Mouse (Mus musculus) inflammation-experienced regulatory T-cells (primary cell): ENCODE data around the gene Zfp672. TPM values are rescaled to one million over a fixed set of nuclear protein-coding genes. Genes with fewer than 3 reads are reported as not detected.

Source experiments
- polyA plus RNA-seq, 2 experiments: library from polyadenylated mRNA; unstranded; fragments of 100-300 nt; shearing (Covaris generic); gene quantifications; one replicate each; pipeline ENCODE4 v1.2.1; 2017

Gene Zfp672
- 10 to 100 TPM; 43.4 to 43.9 TPM for polyA plus RNA-seq

GRCm38 (mm10) chr11:58330276-58331148, at the start of gene Zfp672, which contains the start of gene Sh3bp5l:
TSS of gene Zfp672 (minus strand) at chr11:58330339.
TSS of gene Sh3bp5l (plus strand) at chr11:58330724.

GRCm38 (mm10) chr11:58378763-58379278, 48.7 kb upstream of the Zfp672 start, which contains the start of gene Lypd8:
TSS of gene Lypd8 (plus strand) at chr11:58379043.

GRCm38 (mm10) chr11:58306860-58307308, 23.3 kb downstream of the Zfp672 start, which contains the start of gene Zfp692:
TSS of gene Zfp692 (plus strand) at chr11:58307069.

GRCm38 (mm10) chr11:58274572-58274971, 55.6 kb downstream of the Zfp672 start, which contains the start of gene 4930438A08Rik:
TSS of gene 4930438A08Rik (plus strand) at chr11:58274799.

Other genes starting within 250 kb of the Zfp672 start
- gene Gm12248, start 237.2 kb downstream of the Zfp672 start, polyA plus RNA-seq: under 1 TPM in 1 of 2 experiments, not detected in 1; 0.14 TPM
- gene Cnot8, start 226.2 kb downstream of the Zfp672 start, polyA plus RNA-seq: 100 to 1,000 TPM in 1 of 2 experiments, 10 to 100 TPM in 1; 89.1 to 135 TPM
- gene Gemin5, start 161.8 kb downstream of the Zfp672 start, polyA plus RNA-seq: 10 to 100 TPM; 15.1 to 16.7 TPM
- gene Mrpl22, start 158.7 kb downstream of the Zfp672 start, polyA plus RNA-seq: 10 to 100 TPM; 61.6 to 64.3 TPM
- 100 to 1,000 TPM; 321 to 381 TPM for gene Igtp, start 130.8 kb downstream of the Zfp672 start, polyA plus RNA-seq
- 10 to 100 TPM; 48.7 to 53.3 TPM for gene Irgm2, start 130.7 kb downstream of the Zfp672 start, polyA plus RNA-seq
- gene 4930438A08Rik, start 55.5 kb downstream of the Zfp672 start, polyA plus RNA-seq: not detected
- gene Zfp692, start 23.3 kb downstream of the Zfp672 start, polyA plus RNA-seq: 10 to 100 TPM; 40.4 to 60.4 TPM
- 10 to 100 TPM; 19.0 to 36.8 TPM for gene Sh3bp5l, start 385 bp upstream of the Zfp672 start, polyA plus RNA-seq
- gene Lypd8, start 48.7 kb upstream of the Zfp672 start, polyA plus RNA-seq: 1 to 10 TPM in 1 of 2 experiments, under 1 TPM in 1; 0.17 to 2.9 TPM
- under 1 TPM in 1 of 2 experiments, not detected in 1; 0.61 TPM for gene 1810065E05Rik, start 90.8 kb upstream of the Zfp672 start, polyA plus RNA-seq
- 1 to 10 TPM in 1 of 2 experiments, under 1 TPM in 1; 0.42 to 1.0 TPM for gene Gm12253, start 102.2 kb upstream of the Zfp672 start, polyA plus RNA-seq
- not detected for gene Lypd9, start 122.6 kb upstream of the Zfp672 start, polyA plus RNA-seq
- gene Olfr30, start 131.9 kb upstream of the Zfp672 start, polyA plus RNA-seq: under 1 TPM in 1 of 2 experiments, not detected in 1; 0.11 TPM
- gene Olfr332, start 162.2 kb upstream of the Zfp672 start, polyA plus RNA-seq: under 1 TPM in 1 of 2 experiments, not detected in 1; 0.72 TPM
- gene Olfr331, start 172.2 kb upstream of the Zfp672 start, polyA plus RNA-seq: under 1 TPM in 1 of 2 experiments, not detected in 1; 0.67 TPM
- 1 to 10 TPM in 1 of 2 experiments, not detected in 1; 3.3 TPM for gene Olfr330, start 204.5 kb upstream of the Zfp672 start, polyA plus RNA-seq
- not detected for gene Olfr329-ps, start 216.1 kb upstream of the Zfp672 start, polyA plus RNA-seq
- gene Olfr328, start 225.3 kb upstream of the Zfp672 start, polyA plus RNA-seq: 1 to 10 TPM in 1 of 2 experiments, not detected in 1; 1.3 TPM
- gene Olfr224, start 240.2 kb upstream of the Zfp672 start, polyA plus RNA-seq: under 1 TPM; 0.24 to 0.29 TPM
- not detected for gene Olfr325, start 247.4 kb upstream of the Zfp672 start, polyA plus RNA-seq